Mouse (Mus musculus): ENCODE data around the gene Mat2a. TPM values are rescaled to one million over a fixed set of nuclear protein-coding genes. Genes with fewer than 3 reads are reported as not detected.
"Not testable (repeated sequence)": the region's sequence is repeated elsewhere in the genome, so short reads cannot be mapped to it uniquely, and the experiment has no call there.

The Mat2a gene
- 124 and 131 TPM in 2 replicates for polyA plus RNA-seq (2015; fragmentation: Nextera tagmentation; extraction: Ambion mirVana)

GRCm38 (mm10) chr6:72439355-72440185 lies at the start of gene Mat2a:
Gene Mat2a, minus strand, starts transcription at chr6:72439558.
- Histone ChIP-seq H3K9me3 (replicated peaks; ENCODE audit: control insufficient read depth, low read length) (no peaks in the 10 kb centered on the region), H3K9ac (ENCODE audit: low read depth, low read length) (peak within 1 kb of the TSS; percentile 93), H3K4me3 (ENCODE audit: low read depth, low read length) (peak within 1 kb of the TSS; percentile 87), H3K36me3 (ENCODE audit: control insufficient read depth, insufficient read depth) (peaks cover 30% of the 10 kb centered on the region), H3K4me2 (ENCODE audit: low read depth, low read length) (peak within 1 kb of the TSS; percentile 88), H3K27me3 (ENCODE audit: control insufficient read depth, insufficient read depth, low read depth, low read length) (no peaks in the 10 kb centered on the region), H3K4me1 (ENCODE audit: control insufficient read depth, low read depth, low read length) (peaks cover 21% of the 10 kb centered on the region), H3K27ac (ENCODE audit: low read length) (peak within 1 kb of the TSS; percentile 96)
- ATAC-seq (ENCODE audit: low read depth) = peak; percentile 89
- under 1% methylated on average over 77 of the region's 77 CpGs for WGBS (ENCODE audit: insufficient replicate concordance)

GRCm38 (mm10) chr6:72488850-72489249 lies 49.5 kb upstream of the Mat2a start:
- no peak; the same call in 1 of the 2 replicates for ATAC-seq (ENCODE audit: low read depth)
- WGBS (ENCODE audit: insufficient replicate concordance) = 54% methylated on average over 3 of the region's 3 CpGs
- H3K4me1 ChIP-seq (ENCODE audit: control insufficient read depth, low read depth, low read length) = peaks cover 4% of the 10 kb centered on the region

GRCm38 (mm10) chr6:72487282-72487681 lies 47.9 kb upstream of the Mat2a start:
- ATAC-seq (ENCODE audit: low read depth) = no peak
- H3K4me2 ChIP-seq (ENCODE audit: low read depth, low read length) = no peak overlapping the region
- WGBS (ENCODE audit: insufficient replicate concordance) = 42% methylated on average over 3 of the region's 3 CpGs

More at GRCm38 (mm10) chr6:72488850-72489249, 49.5 kb upstream of the Mat2a start:
- Histone ChIP-seq H3K9me3 (replicated peaks; ENCODE audit: control insufficient read depth, low read length) (no peaks in the 10 kb centered on the region), H3K4me3 (ENCODE audit: low read depth, low read length) (no peak overlapping the region), H3K27me3 (ENCODE audit: control insufficient read depth, insufficient read depth, low read depth, low read length) (no peaks in the 10 kb centered on the region), H3K9ac (ENCODE audit: low read depth, low read length) (no peak overlapping the region), H3K27ac (ENCODE audit: low read length) (no peak overlapping the region), H3K4me2 (ENCODE audit: low read depth, low read length) (no peak overlapping the region), H3K36me3 (ENCODE audit: control insufficient read depth, insufficient read depth) (no peaks in the 10 kb centered on the region)

GRCm38 (mm10) chr6:72486307-72486706 lies 46.9 kb upstream of the Mat2a start:
- H3K27me3 ChIP-seq (ENCODE audit: control insufficient read depth, insufficient read depth, low read depth, low read length) = no peaks in the 10 kb centered on the region
- H3K4me2 ChIP-seq (ENCODE audit: low read depth, low read length) = no peak overlapping the region
- 74% methylated on average over 6 of the region's 6 CpGs for WGBS (ENCODE audit: insufficient replicate concordance)
- H3K36me3 ChIP-seq (ENCODE audit: control insufficient read depth, insufficient read depth) = no peaks in the 10 kb centered on the region
- H3K4me1 ChIP-seq (ENCODE audit: control insufficient read depth, low read depth, low read length) = no peaks in the 10 kb centered on the region
- no peak overlapping the region for H3K9ac ChIP-seq (ENCODE audit: low read depth, low read length)
- no peak for ATAC-seq (ENCODE audit: low read depth)
- no peak overlapping the region for H3K27ac ChIP-seq (ENCODE audit: low read length)
- H3K4me3 ChIP-seq (ENCODE audit: low read depth, low read length) = no peak overlapping the region
- no peaks in the 10 kb centered on the region for H3K9me3 ChIP-seq (replicated peaks; ENCODE audit: control insufficient read depth, low read length)

More at GRCm38 (mm10) chr6:72487282-72487681, 47.9 kb upstream of the Mat2a start:
- Histone ChIP-seq H3K36me3 (ENCODE audit: control insufficient read depth, insufficient read depth) (no peaks in the 10 kb centered on the region), H3K4me3 (ENCODE audit: low read depth, low read length) (no peak overlapping the region), H3K9me3 (replicated peaks; ENCODE audit: control insufficient read depth, low read length) (no peaks in the 10 kb centered on the region), H3K4me1 (ENCODE audit: control insufficient read depth, low read depth, low read length) (no peaks in the 10 kb centered on the region), H3K9ac (ENCODE audit: low read depth, low read length) (no peak overlapping the region), H3K27me3 (ENCODE audit: control insufficient read depth, insufficient read depth, low read depth, low read length) (no peaks in the 10 kb centered on the region), H3K27ac (ENCODE audit: low read length) (no peak overlapping the region)

GRCm38 (mm10) chr6:72484887-72485286 lies 45.5 kb upstream of the Mat2a start:
- Histone ChIP-seq H3K27me3 (ENCODE audit: control insufficient read depth, insufficient read depth, low read depth, low read length) (no peaks in the 10 kb centered on the region), H3K9me3 (replicated peaks; ENCODE audit: control insufficient read depth, low read length) (no peaks in the 10 kb centered on the region), H3K9ac (ENCODE audit: low read depth, low read length) (no peak overlapping the region), H3K36me3 (ENCODE audit: control insufficient read depth, insufficient read depth) (no peaks in the 10 kb centered on the region), H3K4me3 (ENCODE audit: low read depth, low read length) (no peak overlapping the region), H3K4me1 (ENCODE audit: control insufficient read depth, low read depth, low read length) (no peaks in the 10 kb centered on the region), H3K27ac (ENCODE audit: low read length) (no peak overlapping the region), H3K4me2 (ENCODE audit: low read depth, low read length) (no peak overlapping the region)
- 58% methylated on average over 4 of the region's 4 CpGs for WGBS (ENCODE audit: insufficient replicate concordance)
- ATAC-seq (ENCODE audit: low read depth) = no peak

GRCm38 (mm10) chr6:72482156-72482555 lies 42.8 kb upstream of the Mat2a start:
- 57% methylated on average over 2 of the region's 2 CpGs for WGBS (ENCODE audit: insufficient replicate concordance)
- no peak overlapping the region for H3K9ac ChIP-seq (ENCODE audit: low read depth, low read length)
- no peaks in the 10 kb centered on the region for H3K9me3 ChIP-seq (replicated peaks; ENCODE audit: control insufficient read depth, low read length)

GRCm38 (mm10) chr6:72480422-72480702 lies 41.0 kb upstream of the Mat2a start:
- no peak overlapping the region for H3K27ac ChIP-seq (ENCODE audit: low read length)
- H3K36me3 ChIP-seq (ENCODE audit: control insufficient read depth, insufficient read depth) = no peaks in the 10 kb centered on the region
- no peak for ATAC-seq (ENCODE audit: low read depth)
- no peak overlapping the region for H3K4me3 ChIP-seq (ENCODE audit: low read depth, low read length)
- WGBS (ENCODE audit: insufficient replicate concordance) = 55% methylated on average over 2 of the region's 2 CpGs
- no peaks in the 10 kb centered on the region for H3K27me3 ChIP-seq (ENCODE audit: control insufficient read depth, insufficient read depth, low read depth, low read length)
- H3K9ac ChIP-seq (ENCODE audit: low read depth, low read length) = no peak overlapping the region
- H3K4me1 ChIP-seq (ENCODE audit: control insufficient read depth, low read depth, low read length) = no peaks in the 10 kb centered on the region
- H3K9me3 ChIP-seq (replicated peaks; ENCODE audit: control insufficient read depth, low read length) = no peaks in the 10 kb centered on the region
- no peak overlapping the region for H3K4me2 ChIP-seq (ENCODE audit: low read depth, low read length)

More at GRCm38 (mm10) chr6:72482156-72482555, 42.8 kb upstream of the Mat2a start:
- Histone ChIP-seq H3K27me3 (ENCODE audit: control insufficient read depth, insufficient read depth, low read depth, low read length) (no peaks in the 10 kb centered on the region), H3K4me1 (ENCODE audit: control insufficient read depth, low read depth, low read length) (no peaks in the 10 kb centered on the region), H3K4me2 (ENCODE audit: low read depth, low read length) (no peak overlapping the region), H3K36me3 (ENCODE audit: control insufficient read depth, insufficient read depth) (no peaks in the 10 kb centered on the region), H3K27ac (ENCODE audit: low read length) (no peak overlapping the region), H3K4me3 (ENCODE audit: low read depth, low read length) (no peak overlapping the region)
- no peak for ATAC-seq (ENCODE audit: low read depth)

- Histone ChIP-seq H3K4me3 (ENCODE audit: low read depth, low read length) (no peak overlapping the region), H3K36me3 (ENCODE audit: control insufficient read depth, insufficient read depth) (no peaks in the 10 kb centered on the region), H3K27ac (ENCODE audit: low read length) (no peak overlapping the region), H3K4me2 (ENCODE audit: low read depth, low read length) (no peak overlapping the region), H3K27me3 (ENCODE audit: control insufficient read depth, insufficient read depth, low read depth, low read length) (no peaks in the 10 kb centered on the region), H3K9ac (ENCODE audit: low read depth, low read length) (no peak overlapping the region), H3K4me1 (ENCODE audit: control insufficient read depth, low read depth, low read length) (no peaks in the 10 kb centered on the region), H3K9me3 (replicated peaks; ENCODE audit: control insufficient read depth, low read length) (no peaks in the 10 kb centered on the region)
- no peak for ATAC-seq (ENCODE audit: low read depth)
- 47% methylated on average over 12 of the region's 12 CpGs for WGBS (ENCODE audit: insufficient replicate concordance)
These were observed 40.5 kb upstream of the Mat2a start for GRCm38 (mm10) chr6:72479645-72480421.

GRCm38 (mm10) chr6:72478691-72479090 lies 39.3 kb upstream of the Mat2a start:
- not testable (repeated sequence) for H3K4me2 ChIP-seq (ENCODE audit: low read depth, low read length); H3K4me3 ChIP-seq (ENCODE audit: low read depth, low read length); H3K27ac ChIP-seq (ENCODE audit: low read length); ATAC-seq (ENCODE audit: low read depth); H3K27me3 ChIP-seq (ENCODE audit: control insufficient read depth, insufficient read depth, low read depth, low read length); H3K9ac ChIP-seq (ENCODE audit: low read depth, low read length); H3K9me3 ChIP-seq (replicated peaks; ENCODE audit: control insufficient read depth, low read length); H3K4me1 ChIP-seq (ENCODE audit: control insufficient read depth, low read depth, low read length); H3K36me3 ChIP-seq (ENCODE audit: control insufficient read depth, insufficient read depth)
- 83% methylated on average over 2 of the region's 3 CpGs for WGBS (ENCODE audit: insufficient replicate concordance)
